Mouse (Mus musculus) thymus, adult 2 months (tissue): ENCODE data around the gene Ccnf. TPM values are rescaled to one million over a fixed set of nuclear protein-coding genes. Genes with fewer than 3 reads are reported as not detected.

Experiments used
- DNase-seq: peaks from one replicate; pipeline ENCODE4 v3.0.0; 2021
- H3K27ac ChIP-seq: fragments of 200-500 bp; 2 replicates; pipeline ENCODE4 v1.5.1; 2012; ENCODE audit warnings: low read length, control low read depth; ENCODE audit not compliant: control insufficient read depth, insufficient read depth
- H3K27me3 ChIP-seq: fragments of 200-500 bp; 2 replicates; pipeline ENCODE4 v1.6.1; 2012; ENCODE audit warnings: mild to moderate bottlenecking, low read length, moderate library complexity, mixed read lengths; ENCODE audit not compliant: control insufficient read depth, insufficient read depth
- H3K36me3 ChIP-seq: fragments of 200-500 bp; 2 replicates; pipeline ENCODE4 v1.6.1; 2012; ENCODE audit warnings: mild to moderate bottlenecking, low read length, moderate library complexity; ENCODE audit not compliant: control insufficient read depth, insufficient read depth
- H3K4me1 ChIP-seq: fragments of 200-500 bp; replicated peaks from 2 replicates; pipeline ENCODE4 v1.6.1; 2012; ENCODE audit warnings: low read length; ENCODE audit not compliant: control insufficient read depth, insufficient read depth
- H3K4me3 ChIP-seq: fragments of 200-500 bp; 2 replicates; pipeline ENCODE4 v1.5.1; 2012; ENCODE audit warnings: mild to moderate bottlenecking, low read length, control low read depth, moderate library complexity; ENCODE audit not compliant: control insufficient read depth, insufficient read depth
- CTCF ChIP-seq: fragments of 200-500 bp; IDR thresholded peaks from 2 replicates; pipeline ENCODE4 v1.5.1; 2012; ENCODE audit warnings: mild to moderate bottlenecking, control low read depth, low read length, moderate library complexity, borderline replicate concordance; ENCODE audit not compliant: control insufficient read depth, poor library complexity, insufficient read depth; ENCODE audit errors: extremely low read depth
- POLR2A ChIP-seq: fragments of 200-500 bp; IDR thresholded peaks from 2 replicates; pipeline ENCODE4 v1.6.1; 2012; ENCODE audit warnings: mild to moderate bottlenecking, low read length, control low read depth, moderate library complexity; ENCODE audit not compliant: control insufficient read depth, poor library complexity, insufficient read depth; ENCODE audit errors: extremely low read depth
- WGBS: fragments of 180-500 bp; shearing (Covaris S2); methylation state at CpG from one replicate; pipeline ENCODE4 v1.1.7; 2018; 5-methylcytosine and 5-hydroxymethylcytosine counted together
- polyA plus RNA-seq: library from polyadenylated mRNA; depleted of rRNA; stranded (reverse); fragments of >200 nt; gene quantifications from 2 replicates; pipeline ENCODE4 v1.2.3, GENCODE M21; 2012; rRNA removed

Gene Ccnf
- 64.5 and 86.9 TPM in 2 replicates for polyA plus RNA-seq

DNA sequence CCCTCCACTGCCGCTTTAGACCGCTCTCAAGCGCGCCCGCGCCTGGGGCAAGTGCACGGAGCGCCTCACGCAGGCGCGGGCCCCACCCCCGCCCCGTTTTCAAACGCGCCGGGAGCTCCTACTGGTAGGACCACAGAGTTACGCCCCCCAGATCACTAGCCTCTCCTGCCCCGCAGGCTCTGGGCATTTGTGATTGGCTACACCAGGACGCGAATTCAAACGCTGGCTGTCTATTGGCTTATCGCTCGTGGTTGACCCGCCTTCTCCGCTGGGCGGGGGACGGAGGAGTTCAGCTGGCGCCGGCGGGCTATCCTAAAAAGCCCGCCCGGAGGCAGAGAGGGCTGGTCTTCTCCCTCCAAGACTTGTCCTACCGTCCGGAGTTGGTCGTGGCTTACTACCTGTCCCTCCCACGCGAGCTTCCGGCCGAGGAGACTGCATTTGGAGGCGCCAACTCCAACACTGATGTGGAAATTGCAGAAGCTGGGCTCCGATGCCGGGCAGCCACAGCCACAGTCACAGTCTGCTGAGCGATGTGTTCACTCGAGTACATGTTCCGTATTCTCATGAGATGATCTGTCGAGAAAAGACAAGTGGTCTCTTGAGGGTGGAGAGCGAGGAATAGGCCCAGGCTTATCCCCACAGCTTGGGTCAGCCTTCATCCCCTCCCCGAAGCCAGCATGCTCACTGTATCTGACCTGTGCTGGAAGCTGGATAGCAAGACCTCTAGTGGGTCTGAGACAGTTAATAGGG, at the start of gene Ccnf:
TSS of gene Ccnf (minus strand) at position 165 of the 750 bp plus-strand sequence.
- TF ChIP-seq POLR2A: peak; percentile 68
- TF ChIP-seq CTCF: peak; percentile 77
- WGBS: under 1% methylated on average over 48 of the region's 48 CpGs
- peak within 1 kb of the TSS; percentile 20; the same call in 1 of the 2 replicates for H3K27ac ChIP-seq

DNA sequence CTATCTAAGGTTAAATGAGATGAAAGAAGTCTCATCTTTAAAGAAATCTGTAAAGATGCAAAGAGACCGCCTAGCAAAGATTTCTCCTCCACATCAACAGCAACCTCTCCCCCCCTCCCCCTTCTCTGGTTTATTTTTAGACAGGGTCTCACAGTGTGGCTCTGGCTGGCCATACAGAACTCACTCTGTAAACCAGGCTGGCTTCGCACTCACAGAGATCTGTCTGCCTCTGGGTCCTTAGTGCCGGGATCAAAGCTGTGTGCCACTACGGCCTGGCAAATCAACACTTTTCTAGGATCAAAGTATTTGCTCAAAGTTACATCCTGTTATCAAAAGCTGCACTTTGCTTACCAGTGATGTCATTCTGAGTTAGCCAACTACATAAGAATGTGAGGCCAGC, 49.4 kb upstream of the Ccnf start:
- DNase-seq: no peak
- Histone ChIP-seq H3K4me3 (no peak overlapping the region), H3K27me3 (no peaks in the 10 kb centered on the region), H3K36me3 (no peaks in the 10 kb centered on the region), H3K27ac (no peak overlapping the region), H3K4me1 (no peaks in the 10 kb centered on the region)
- 86% methylated on average over 4 of the region's 4 CpGs for WGBS
- no peak for TF ChIP-seq CTCF
- TF ChIP-seq POLR2A: no peak

More for the DNA sequence above, at the start of gene Ccnf:
- Histone ChIP-seq H3K36me3 (peaks cover 11% of the 10 kb centered on the region; the same call in 1 of the 2 replicates), H3K4me1 (peaks cover 7% of the 10 kb centered on the region), H3K4me3 (peak within 1 kb of the TSS; percentile 77), H3K27me3 (no peaks in the 10 kb centered on the region)
- DNase-seq: peak; percentile 97

DNA sequence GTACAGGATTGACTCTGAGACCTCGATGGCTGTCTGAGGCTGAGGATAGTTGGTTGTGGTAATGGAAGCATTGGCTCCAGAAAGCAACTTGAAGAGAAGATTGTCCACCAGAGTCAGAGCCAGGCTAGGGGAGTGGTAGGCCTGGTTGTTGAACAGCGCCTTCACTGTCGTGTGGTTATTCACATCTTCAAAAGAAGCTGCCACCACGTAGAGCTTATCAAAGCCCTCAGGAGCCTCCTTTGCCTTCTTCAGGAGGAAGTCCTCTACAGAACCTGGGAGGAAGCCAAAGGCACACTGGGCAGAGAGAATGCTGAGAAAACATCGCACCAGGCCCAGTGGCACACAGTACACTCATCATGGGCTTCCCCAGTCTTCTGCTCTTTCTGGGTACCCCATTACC, 38.1 kb upstream of the Ccnf start:
- no peak overlapping the region for H3K4me3 ChIP-seq
- TF ChIP-seq CTCF (no peak), POLR2A (no peak)
- H3K36me3 ChIP-seq: no peaks in the 10 kb centered on the region
- no peak for DNase-seq
- no peak overlapping the region for H3K27ac ChIP-seq
- no peaks in the 10 kb centered on the region for H3K27me3 ChIP-seq
- 11% methylated on average over 5 of the region's 5 CpGs for WGBS
- peaks cover 5% of the 10 kb centered on the region; the same call in 1 of the 2 replicates for H3K4me1 ChIP-seq

DNA sequence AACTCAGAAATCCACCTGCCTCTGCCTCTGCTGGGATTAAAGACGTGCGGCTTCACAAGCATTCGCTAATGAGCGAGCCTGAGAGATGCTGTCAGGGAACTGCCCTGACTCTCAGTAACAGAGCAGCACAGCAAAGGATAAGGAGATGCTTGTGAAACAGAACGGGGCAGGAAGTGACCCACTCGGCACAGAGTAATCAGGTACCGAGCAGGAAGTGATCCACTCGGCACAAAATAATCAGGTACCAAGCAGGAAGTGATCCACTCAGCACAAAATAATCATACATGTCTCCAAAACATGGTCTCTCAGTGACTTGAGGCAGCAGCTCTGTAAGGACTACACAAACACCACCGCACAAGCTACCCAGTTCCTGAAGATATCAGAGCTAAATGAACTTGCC, 37.2 kb upstream of the Ccnf start:
- no peaks in the 10 kb centered on the region for H3K27me3 ChIP-seq
- DNase-seq: no peak
- no peak overlapping the region for H3K27ac ChIP-seq
- H3K36me3 ChIP-seq: no peaks in the 10 kb centered on the region
- H3K4me3 ChIP-seq: no peak overlapping the region
- H3K4me1 ChIP-seq: peaks cover 5% of the 10 kb centered on the region; the same call in 1 of the 2 replicates
- TF ChIP-seq CTCF (no peak), POLR2A (no peak)
- 85% methylated on average over 9 of the region's 9 CpGs for WGBS

DNA sequence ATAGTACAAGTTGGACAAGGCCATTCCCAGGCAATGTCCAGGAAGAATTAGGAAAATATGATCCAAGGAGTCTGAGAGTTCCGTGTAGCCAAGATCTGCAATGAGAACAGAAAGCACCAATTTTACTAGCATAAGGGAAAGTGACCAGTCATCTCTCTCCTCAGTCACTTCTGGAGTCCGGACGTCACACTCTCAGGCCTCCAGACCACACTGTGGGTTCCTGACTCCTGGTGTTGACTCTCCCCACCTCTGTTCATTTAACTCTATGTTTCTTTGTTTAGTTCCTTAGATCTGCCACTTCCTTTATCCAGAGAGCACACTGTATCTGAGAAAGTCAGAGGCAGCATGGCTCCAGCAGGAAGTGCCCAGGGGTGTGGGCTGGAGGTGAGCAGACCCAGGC, 34.4 kb upstream of the Ccnf start:
- no peak overlapping the region for H3K27ac ChIP-seq
- TF ChIP-seq POLR2A (no peak), CTCF (no peak)
- no peak for DNase-seq
- no peak overlapping the region for H3K4me3 ChIP-seq
- WGBS: 61% methylated on average over 3 of the region's 3 CpGs
- H3K4me1 ChIP-seq: peaks cover 5% of the 10 kb centered on the region; the same call in 1 of the 2 replicates
- H3K36me3 ChIP-seq: no peaks in the 10 kb centered on the region
- no peaks in the 10 kb centered on the region for H3K27me3 ChIP-seq

DNA sequence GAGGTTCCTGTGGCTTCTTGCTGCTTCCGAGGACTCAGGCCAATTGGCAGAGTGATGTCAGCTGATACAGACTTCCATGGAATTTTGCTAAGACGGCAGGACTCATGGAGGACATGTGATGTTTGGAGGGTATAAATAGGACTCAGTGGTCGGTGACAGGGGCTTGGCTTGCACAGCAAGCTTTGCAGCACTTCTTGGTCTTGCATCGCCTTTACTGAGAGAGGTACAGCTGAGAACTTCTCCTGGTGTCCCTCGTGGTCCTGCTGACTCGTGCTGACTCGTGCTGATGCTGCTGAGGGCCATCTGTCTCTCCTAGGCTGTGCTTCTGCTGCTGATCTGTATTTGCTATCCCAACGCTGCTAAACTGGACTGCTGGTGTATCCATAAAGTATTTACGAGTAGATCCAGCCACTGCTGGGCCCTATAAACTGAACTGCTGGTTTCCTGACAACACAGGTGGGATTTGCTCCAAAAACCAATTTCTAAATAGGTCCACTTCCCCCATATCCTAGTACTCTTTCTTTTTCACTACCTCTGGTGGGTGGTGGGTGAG, 32.1 kb upstream of the Ccnf start:
- no peak overlapping the region for H3K4me3 ChIP-seq
- no peaks in the 10 kb centered on the region for H3K27me3 ChIP-seq
- TF ChIP-seq POLR2A (no peak), CTCF (no peak)
- no peak overlapping the region for H3K27ac ChIP-seq
- 80% methylated on average over 9 of the region's 9 CpGs for WGBS
- DNase-seq: no peak
- no peaks in the 10 kb centered on the region for H3K4me1 ChIP-seq
- H3K36me3 ChIP-seq: no peaks in the 10 kb centered on the region
